Mouse (Mus musculus): Measurements from ENCODE around the gene Fbxl21.

The Fbxl21 gene

GRCm38 (mm10) chr13:56535570-56535969 is 13.3 kb downstream of the Fbxl21 start:
- DNase-seq: peak in 1 of 2 experiments; percentile 15

DNA sequence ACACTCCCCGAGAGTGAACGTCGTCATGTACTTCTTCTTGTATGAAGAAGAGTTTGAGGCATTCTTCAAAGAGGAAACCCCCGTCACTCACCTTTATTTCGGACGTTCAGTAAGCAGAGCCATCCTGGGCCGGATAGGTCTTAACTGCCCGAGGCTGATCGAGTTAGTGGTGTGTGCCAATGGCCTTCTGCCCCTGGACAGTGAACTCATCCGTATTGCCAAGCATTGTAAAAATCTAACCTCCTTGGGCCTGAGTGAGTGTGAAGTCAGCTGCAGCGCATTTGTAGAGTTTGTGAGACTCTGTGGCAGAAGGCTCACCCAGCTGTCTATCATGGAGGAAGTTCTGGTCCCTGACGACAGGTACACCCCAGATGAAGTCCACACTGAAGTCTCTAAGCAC is 14.8 kb downstream of the Fbxl21 start:
- no peak for DNase-seq

DNA sequence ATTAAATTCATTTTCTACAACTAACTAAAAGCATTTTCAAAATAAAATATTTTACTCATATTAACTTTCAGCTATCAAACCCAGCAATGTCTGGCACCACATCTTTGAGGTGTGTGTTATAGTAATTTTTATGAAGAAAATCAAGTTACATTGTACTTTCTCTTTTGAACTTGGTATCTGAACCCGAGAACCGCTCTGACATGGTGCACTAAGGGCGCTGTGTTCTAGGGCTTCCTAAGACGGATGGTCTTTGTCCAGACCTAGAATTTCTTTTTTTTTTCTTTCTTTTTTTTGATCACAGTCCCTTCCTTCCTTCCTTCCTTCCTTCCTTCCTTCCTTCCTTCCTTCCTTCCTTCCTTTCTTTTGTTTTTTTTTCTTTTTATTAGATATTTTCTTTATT is 17.6 kb downstream of the Fbxl21 start:
- peak; percentile 55 to 76 for DNase-seq

- DNase-seq: no peak
These were observed 21.5 kb downstream of the Fbxl21 start for GRCm38 (mm10) chr13:56543805-56544204.

- DNase-seq: no peak
These were observed 22.7 kb downstream of the Fbxl21 start for GRCm38 (mm10) chr13:56544956-56545355.

GRCm38 (mm10) chr13:56548401-56548800 is 26.1 kb downstream of the Fbxl21 start, which contains the start of gene Lect2:
Gene Lect2, minus strand, starts transcription at chr13:56548502.
- no peak for DNase-seq

DNA sequence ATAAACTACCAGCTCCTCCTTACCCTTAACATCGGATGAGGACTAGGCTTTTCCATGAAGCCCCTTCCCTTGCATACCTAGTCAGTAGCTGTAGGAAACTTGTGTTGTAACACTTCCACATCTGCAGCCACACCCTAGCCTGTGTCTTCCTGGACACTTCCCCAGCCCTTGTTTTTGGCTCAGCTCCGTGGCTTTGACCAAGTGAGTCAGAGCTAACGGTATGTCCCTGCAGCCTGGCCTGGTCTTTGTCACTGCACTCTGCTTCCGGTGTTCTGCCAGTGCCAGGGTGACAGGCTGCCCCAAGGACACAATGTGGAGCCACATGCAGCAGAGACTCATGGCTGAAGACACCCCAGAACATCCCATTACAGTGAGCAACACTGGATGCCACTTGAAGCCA is 27.1 kb downstream of the Fbxl21 start:
- DNase-seq: no peak

- peak; percentile 13 to 44 for DNase-seq
These were observed 28.3 kb downstream of the Fbxl21 start for GRCm38 (mm10) chr13:56550574-56550973.

GRCm38 (mm10) chr13:56551661-56552060 is 29.4 kb downstream of the Fbxl21 start:
- DNase-seq: no peak

GRCm38 (mm10) chr13:56553923-56554322 is 31.7 kb downstream of the Fbxl21 start:
- no peak for DNase-seq

DNA sequence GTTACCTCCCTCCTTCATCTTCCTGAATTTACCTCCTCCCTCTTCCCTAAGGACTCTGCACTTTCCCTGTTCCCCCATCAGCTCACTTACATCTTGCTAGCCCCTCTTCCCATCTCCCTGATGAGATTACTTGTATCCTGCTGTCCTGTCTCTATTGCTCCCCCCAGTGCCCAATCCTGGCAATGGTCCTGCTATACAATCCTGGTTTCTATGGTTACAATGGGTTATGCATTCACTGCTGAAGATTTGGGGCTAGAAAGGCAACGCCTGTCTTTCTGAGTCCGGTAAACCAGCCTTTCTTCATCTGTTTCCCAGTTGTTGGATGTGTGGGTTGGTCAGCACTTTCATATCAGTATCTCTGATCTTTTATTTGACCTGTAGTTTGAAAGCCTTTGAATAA is 32.1 kb downstream of the Fbxl21 start:
- peak; percentile 26 to 36 for DNase-seq

GRCm38 (mm10) chr13:56555957-56556356 is 33.7 kb downstream of the Fbxl21 start:
- DNase-seq: peak; percentile 57 to 67

- no peak for DNase-seq
These were observed 34.4 kb downstream of the Fbxl21 start for GRCm38 (mm10) chr13:56556701-56557100.

DNA sequence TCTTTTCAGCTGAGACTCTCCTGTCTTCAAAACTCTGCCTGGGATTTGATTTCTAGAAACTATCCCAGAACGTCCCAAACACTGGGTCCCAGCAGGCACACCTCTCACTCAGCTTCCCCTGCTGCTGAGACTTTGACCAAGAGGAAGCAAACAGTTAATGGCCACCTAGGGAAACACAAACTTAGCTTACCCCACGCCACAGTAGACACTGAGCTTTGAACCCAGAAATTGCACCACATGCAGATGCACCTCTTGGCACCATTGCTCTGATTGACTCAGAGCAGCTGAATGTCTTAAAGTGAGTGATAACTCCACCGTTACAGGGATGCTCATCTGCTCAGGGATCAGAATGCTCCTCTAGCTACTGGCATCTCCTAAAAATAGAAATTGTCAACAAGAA is 36.5 kb downstream of the Fbxl21 start:
- DNase-seq: no peak

GRCm38 (mm10) chr13:56559841-56560370 is 37.6 kb downstream of the Fbxl21 start:
- DNase-seq: no peak

- no peak for DNase-seq
These were observed 38.9 kb downstream of the Fbxl21 start for GRCm38 (mm10) chr13:56561129-56561528.

GRCm38 (mm10) chr13:56563075-56563474 is 40.8 kb downstream of the Fbxl21 start:
- peak; percentile 19 to 51 for DNase-seq

DNA sequence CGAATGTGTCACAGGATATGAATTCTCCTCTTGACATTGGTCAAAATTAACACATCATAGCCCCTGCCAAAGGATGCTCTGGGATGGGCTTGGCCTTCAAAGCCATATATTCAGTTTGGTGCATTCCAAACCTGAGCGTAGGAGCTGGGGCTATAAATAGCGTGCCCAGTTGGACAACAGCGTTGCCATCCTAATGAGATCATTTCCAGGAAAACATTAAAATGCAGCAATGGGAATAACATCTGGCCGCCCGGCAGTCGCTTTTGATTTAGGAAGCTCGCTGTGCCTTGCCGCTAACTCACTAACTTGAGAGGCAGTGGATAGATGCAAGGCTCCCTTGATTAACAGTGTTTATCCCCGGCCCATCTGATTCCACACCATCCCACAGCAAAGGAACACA is 44.1 kb downstream of the Fbxl21 start:
- no peak for DNase-seq

GRCm38 (mm10) chr13:56571645-56572044 is 49.4 kb downstream of the Fbxl21 start:
- no peak for DNase-seq

DNA sequence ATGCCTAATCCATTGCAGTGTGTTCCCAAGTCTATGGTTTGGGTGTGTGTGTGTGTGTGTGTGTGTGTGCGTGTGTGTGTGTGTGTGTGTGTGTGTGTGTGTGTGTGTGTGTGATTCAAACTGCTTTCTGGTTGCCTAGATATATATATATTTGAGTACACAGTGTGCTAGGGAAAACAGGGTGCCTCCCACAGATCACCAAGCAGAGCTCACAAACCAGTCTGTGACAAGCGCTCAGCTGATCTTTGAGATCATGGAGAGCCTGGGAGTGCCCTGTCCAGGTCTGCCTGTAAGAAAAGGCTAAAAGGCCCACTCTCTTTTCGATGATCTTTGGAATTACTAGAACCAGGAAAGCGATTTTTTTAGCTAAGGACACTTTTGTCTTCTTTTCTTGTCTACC is 52.8 kb downstream of the Fbxl21 start:
- no peak for DNase-seq

GRCm38 (mm10) chr13:56575701-56576321 is 53.5 kb downstream of the Fbxl21 start:
- DNase-seq: peak; percentile 61 to 69

DNA sequence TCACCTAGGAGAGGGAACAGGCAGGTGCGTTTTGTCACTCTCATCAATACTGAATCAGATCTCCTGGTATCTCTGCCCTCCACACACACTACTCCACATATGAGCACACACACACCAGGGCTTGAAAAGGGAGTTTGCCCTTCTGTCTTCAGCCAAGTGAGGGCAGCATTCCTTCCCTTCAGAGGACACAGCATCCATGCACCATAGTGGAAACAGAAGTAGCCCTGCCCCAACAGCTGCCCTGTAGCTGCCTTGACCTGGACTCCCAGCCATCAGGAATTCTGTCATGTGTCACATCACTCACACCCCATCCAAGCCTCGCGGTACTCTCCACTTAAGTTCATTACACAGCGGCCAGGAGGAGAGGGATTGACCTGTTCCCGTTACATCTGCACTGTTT is 55.8 kb downstream of the Fbxl21 start:
- DNase-seq: no peak

DNA sequence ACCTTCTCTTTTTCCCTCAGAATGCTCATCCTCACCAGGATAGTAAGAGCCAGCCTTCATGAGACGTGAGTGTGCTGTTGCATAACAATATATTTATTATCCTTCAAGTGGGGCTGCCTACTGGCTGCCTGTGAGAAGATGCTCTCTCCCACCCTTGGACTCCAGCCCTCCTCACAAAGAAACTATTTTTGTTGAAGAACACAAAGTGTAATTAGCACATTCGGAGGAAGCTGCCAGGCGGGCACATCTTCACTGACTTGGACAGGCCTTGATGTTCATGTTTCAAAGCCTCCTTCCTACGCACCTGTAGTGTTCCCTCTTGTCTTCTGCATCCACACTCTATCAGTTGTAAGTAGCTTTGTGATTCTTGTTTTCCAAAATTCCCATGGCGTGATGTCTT is 58.2 kb downstream of the Fbxl21 start:
- no peak for DNase-seq

DNA sequence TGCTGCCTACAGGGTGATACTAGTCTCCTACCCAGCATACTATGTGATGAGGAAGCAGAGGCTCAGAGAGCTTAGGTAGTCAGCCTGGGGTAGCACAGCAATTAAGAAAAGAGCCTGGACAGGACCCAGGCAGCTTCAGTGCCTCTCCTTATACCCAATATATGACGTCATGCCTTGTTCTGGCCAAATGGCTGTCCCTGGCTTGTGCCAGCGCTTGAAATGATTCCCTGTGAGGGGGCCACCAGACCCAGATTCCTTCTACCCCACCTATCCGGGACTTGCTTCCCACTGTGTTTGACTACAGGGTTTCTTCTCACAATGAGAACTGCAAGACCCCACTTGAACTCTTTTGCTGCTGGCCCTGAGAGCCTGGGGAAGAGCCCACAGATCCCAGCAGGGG is 59.2 kb downstream of the Fbxl21 start:
- peak; percentile 24 to 31 for DNase-seq

DNA sequence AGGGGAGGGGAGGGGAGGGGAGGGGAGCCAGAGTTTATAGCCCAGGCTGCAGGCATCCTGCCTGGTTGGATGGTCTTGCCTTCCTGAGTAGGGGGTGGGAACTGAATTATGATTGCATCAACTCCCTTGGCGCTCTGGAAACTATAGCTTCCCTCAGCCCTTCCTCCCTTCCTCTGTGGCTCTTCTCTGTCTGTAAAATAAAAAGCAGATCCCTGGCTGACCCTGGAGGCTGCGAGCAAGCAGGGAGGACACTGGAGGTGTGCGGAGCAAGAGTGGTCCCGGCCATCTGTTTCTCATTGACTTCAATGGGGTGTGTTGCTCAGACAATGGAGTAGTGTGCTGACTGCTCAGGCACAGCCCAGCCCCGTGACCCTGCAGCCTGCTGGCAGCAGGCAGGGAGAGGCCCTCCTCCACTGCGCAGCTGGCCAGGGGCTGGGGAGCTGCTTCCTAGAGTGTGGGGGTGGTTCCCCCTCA is 59.7 kb downstream of the Fbxl21 start:
- peak in 1 of 2 experiments; percentile 20 for DNase-seq

All from cerebellum, postnatal 14 days (tissue).